Mouse (Mus musculus): Measurements from ENCODE around the gene Psen2. TPM values are rescaled to one million over a fixed set of nuclear protein-coding genes. Genes with fewer than 3 reads are reported as not detected.

Psen2 gene
- total and polyA plus RNA-seq, 3 experiments, result 23.4 to 46.1 (median 45.3) TPM

DNA sequence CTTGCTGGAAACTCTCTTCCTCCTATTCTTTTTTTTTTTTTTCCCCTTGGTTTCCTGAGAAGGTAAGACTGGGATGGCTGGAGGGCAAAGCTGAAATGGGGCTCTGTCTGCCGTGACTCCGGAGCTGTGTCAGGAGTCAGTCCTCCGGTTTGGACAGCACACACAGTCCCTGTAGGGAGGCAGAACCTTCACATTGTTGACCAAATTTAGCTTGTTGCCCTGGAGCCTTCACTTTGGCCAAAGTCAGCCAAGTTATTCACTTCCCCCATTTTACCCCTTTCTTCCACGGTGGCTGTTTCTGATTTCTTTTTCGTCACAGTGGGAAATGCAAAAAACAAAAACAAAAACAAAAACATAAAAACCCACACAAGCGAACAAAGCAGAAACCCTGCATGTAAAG is 49.0 kb upstream of the Psen2 start:
- dilution Hi-C loops (cut with MboI; ENCODE audit: extremely low pct_ligation_motif_present, extremely low pct_unique_long_range_greater_than_20kb, low sequenced_read_pairs), result no loop called here
- no peak overlapping the region for H3K9ac ChIP-seq (ENCODE audit: insufficient read depth, low read depth)
- no peak overlapping the region for H3K4me3 ChIP-seq (replicated peaks in 1 of 3; ENCODE audit: low read depth in 2 of 3, low read length in 2 of 3, poor library complexity in 1 of 3)
- no peaks in the 10 kb centered on the region for H3K79me2 ChIP-seq (replicated peaks; ENCODE audit: control insufficient read depth, extremely low read depth, insufficient read depth, poor library complexity, severe bottlenecking)
- H3K36me3 ChIP-seq (replicated peaks in 1 of 2; ENCODE audit: control insufficient read depth in 1 of 2, insufficient read depth in 1 of 2, low read length in 1 of 2), result no peaks in the 10 kb centered on the region
- in situ Hi-C loops (cut with MboI; ENCODE audit: low pct_ligation_motif_present, low pct_unique_long_range_greater_than_20kb, low sequenced_read_pairs), result no loop called here
- peaks cover 1% of the 10 kb centered on the region for H3K27me3 ChIP-seq (replicated peaks)
- H3K9me3 ChIP-seq (replicated peaks; ENCODE audit: low read length), result no peaks in the 10 kb centered on the region
- peaks cover 8 to 30% of the 10 kb centered on the region in 2 experiments; a peak in 3 of 4 replicates for H3K4me1 ChIP-seq (ENCODE audit: control insufficient read depth in 1 of 2, insufficient read depth in 2 of 2)
- H3K27ac ChIP-seq (ENCODE audit: insufficient read depth, low read depth), result no peak overlapping the region
- no peak for TF ChIP-seq ZC3H11A (IDR thresholded peaks at IDR 0.05; ENCODE audit: low read depth, low read length)
- no peak for TF ChIP-seq IRF4 (IDR thresholded peaks at IDR 0.05; ENCODE audit: low read depth, low read length)
- TF ChIP-seq TCF12 (IDR thresholded peaks at IDR 0.05; ENCODE audit: low read depth, low read length), result no peak
- no peak for TF ChIP-seq SIN3A (IDR thresholded peaks at IDR 0.05; ENCODE audit: low read length)
- TF ChIP-seq MAFK (IDR thresholded peaks at IDR 0.05; ENCODE audit: insufficient replicate concordance, low read length), result no peak
- DNase-seq (ENCODE audit: extremely low read depth), result no peak
- no peak overlapping the region for H3K4me2 ChIP-seq (ENCODE audit: insufficient read depth, low read depth, poor library complexity, severe bottlenecking)

DNA sequence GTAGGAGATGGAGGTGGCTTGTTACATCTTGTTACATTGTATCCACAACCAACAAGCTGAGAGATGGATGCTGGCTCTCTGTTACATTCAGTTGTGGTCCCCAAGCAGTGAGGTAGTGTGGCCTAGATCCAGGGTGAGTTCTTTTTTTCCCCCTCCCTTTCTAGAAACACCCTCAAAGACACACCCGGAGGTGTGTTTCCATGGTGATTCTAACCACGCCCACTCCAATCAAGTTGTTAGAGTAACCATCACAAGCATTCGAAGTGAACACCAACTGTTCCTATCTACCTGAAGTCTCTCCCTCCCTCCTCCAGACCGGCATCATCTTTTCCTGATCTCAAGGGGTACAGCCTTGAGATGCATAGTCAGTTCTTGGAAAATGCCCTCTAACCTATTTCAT is 45.7 kb upstream of the Psen2 start:
- no peak for TF ChIP-seq EP300 (IDR thresholded peaks at IDR 0.05; ENCODE audit: low read length)
- TF ChIP-seq SIN3A (IDR thresholded peaks at IDR 0.05; ENCODE audit: low read length), result no peak
- no peak for TF ChIP-seq ELF1 (IDR thresholded peaks at IDR 0.05; ENCODE audit: low read depth, low read length)
- TF ChIP-seq MEF2A (IDR thresholded peaks at IDR 0.05; ENCODE audit: borderline replicate concordance, low read depth, low read length), result no peak
- no peak for TF ChIP-seq CTCF (conservative IDR thresholded peaks at IDR 0.05 in 1 of 2, IDR thresholded peaks at IDR 0.05 in 1 of 2; ENCODE audit: low read depth in 2 of 2, low read length in 2 of 2)
- TF ChIP-seq RAD21 (IDR thresholded peaks at IDR 0.05; ENCODE audit: low read depth, low read length), result no peak
- no peak for TF ChIP-seq MAZ (IDR thresholded peaks at IDR 0.05; ENCODE audit: low read depth, low read length)
- TF ChIP-seq HCFC1 (IDR thresholded peaks at IDR 0.05; ENCODE audit: low read depth, low read length), result no peak
- TF ChIP-seq IRF4 (IDR thresholded peaks at IDR 0.05; ENCODE audit: low read depth, low read length), result no peak
- no peak for TF ChIP-seq PAX5 (IDR thresholded peaks at IDR 0.05; ENCODE audit: low read length)
- no peak for TF ChIP-seq RCOR1 (conservative IDR thresholded peaks at IDR 0.05; ENCODE audit: low read depth, low read length)
- no peak for TF ChIP-seq UBTF (IDR thresholded peaks at IDR 0.05; ENCODE audit: low read depth, low read length)
- no peak for TF ChIP-seq E2F4 (IDR thresholded peaks at IDR 0.05; ENCODE audit: insufficient replicate concordance, low read depth, low read length)
- TF ChIP-seq JUN (IDR thresholded peaks at IDR 0.05; ENCODE audit: insufficient read depth, low read depth, low read length), result no peak
- no peak for TF ChIP-seq TBP (conservative IDR thresholded peaks at IDR 0.05; ENCODE audit: low read depth, low read length)
- TF ChIP-seq CHD2 (IDR thresholded peaks at IDR 0.05; ENCODE audit: low read length), result no peak
- no peak for TF ChIP-seq ZKSCAN1 (IDR thresholded peaks at IDR 0.05; ENCODE audit: borderline replicate concordance, low read depth, low read length)
- Histone ChIP-seq H3K4me2 (ENCODE audit: insufficient read depth, low read depth, poor library complexity, severe bottlenecking) (no peak overlapping the region), H3K9ac (ENCODE audit: insufficient read depth, low read depth) (no peak overlapping the region)

More for the DNA sequence above, 45.7 kb upstream of the Psen2 start:
- H3K36me3 ChIP-seq (replicated peaks in 1 of 2; ENCODE audit: control insufficient read depth in 1 of 2, insufficient read depth in 1 of 2, low read length in 1 of 2), result no peaks in the 10 kb centered on the region
- dilution Hi-C loops (cut with MboI; ENCODE audit: extremely low pct_ligation_motif_present, extremely low pct_unique_long_range_greater_than_20kb, low sequenced_read_pairs), result no loop called here
- no peaks in the 10 kb centered on the region for H3K79me2 ChIP-seq (replicated peaks; ENCODE audit: control insufficient read depth, extremely low read depth, insufficient read depth, poor library complexity, severe bottlenecking)
- H3K27me3 ChIP-seq (replicated peaks), result peaks cover 3% of the 10 kb centered on the region
- H3K4me1 ChIP-seq (ENCODE audit: control insufficient read depth in 1 of 2, insufficient read depth in 2 of 2), result peaks cover 8 to 20% of the 10 kb centered on the region in 2 experiments; a peak in 3 of 4 replicates
- no peak overlapping the region for H3K4me3 ChIP-seq (replicated peaks in 1 of 3; ENCODE audit: low read depth in 2 of 3, low read length in 2 of 3, poor library complexity in 1 of 3)
- H3K27ac ChIP-seq (ENCODE audit: insufficient read depth, low read depth), result no peak overlapping the region
- H3K9me3 ChIP-seq (replicated peaks; ENCODE audit: low read length), result no peaks in the 10 kb centered on the region
- in situ Hi-C loops (cut with MboI; ENCODE audit: low pct_ligation_motif_present, low pct_unique_long_range_greater_than_20kb, low sequenced_read_pairs), result no loop called here
- no peak for DNase-seq (ENCODE audit: extremely low read depth)

Measured in CH12.LX (cell line).